Mouse (Mus musculus): ENCODE measurements at regions not wholly inside any gene's neighbourhood (a gene's known extent, or its start where the extent isn't known, plus 50 kb on each side); places are given as distances from the start of the nearest gene placed in this dataset.

- DNase-seq = no peak
These were observed 650.6 kb downstream of the Pdcd6ip start for GRCm38 (mm10) chr9:113057415-113057814.

DNA sequence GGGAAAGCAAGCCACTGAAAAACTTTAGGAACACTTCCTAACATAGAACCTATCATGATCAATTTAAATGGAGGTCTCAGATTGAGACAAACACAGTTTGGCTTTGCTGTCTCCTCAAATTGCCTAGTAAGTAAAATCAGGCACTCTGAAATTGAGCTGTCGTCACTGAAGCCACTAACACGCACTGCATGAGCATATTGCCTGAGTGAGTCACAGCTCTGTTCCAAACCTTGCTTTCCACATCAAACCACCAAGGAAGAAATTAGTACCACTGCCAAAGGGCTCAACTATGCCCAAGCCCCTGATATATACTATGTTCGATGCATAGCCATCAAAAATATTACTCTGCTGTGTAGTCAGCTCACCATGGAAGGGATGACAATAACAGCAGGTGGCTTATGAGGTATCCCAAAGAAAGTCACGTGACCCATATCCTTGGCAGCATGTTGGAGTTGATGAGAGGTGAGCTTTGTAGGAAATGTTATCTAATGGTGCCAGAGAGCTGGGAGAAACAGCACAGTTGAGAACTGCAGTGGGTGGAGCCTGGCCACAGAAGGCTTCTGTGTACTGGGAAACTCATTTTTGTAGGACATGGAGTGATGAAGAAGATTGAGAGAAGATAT is 663.4 kb downstream of the Pdcd6ip start:
- no peak for DNase-seq

GRCm38 (mm10) chr9:113040885-113041284 is 667.2 kb downstream of the Pdcd6ip start:
- no peak for DNase-seq

DNA sequence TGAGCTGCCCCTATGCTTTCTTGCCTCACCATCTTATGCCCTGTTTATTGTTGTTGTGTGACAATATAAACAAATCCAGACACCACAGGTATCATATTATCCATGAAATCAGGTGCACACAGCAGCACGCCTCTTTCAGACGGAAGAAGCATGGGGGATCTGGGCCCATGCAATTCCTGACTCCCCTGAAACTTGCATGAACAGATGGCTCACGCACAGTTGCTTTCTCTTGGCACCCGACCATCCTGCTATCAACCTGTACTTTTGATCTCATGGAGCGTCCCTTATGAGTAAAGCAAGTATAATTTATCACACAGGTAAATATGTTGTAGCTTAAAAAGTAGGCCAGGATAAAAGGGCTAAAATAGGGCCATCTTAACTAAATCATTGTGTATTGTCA is 674.1 kb downstream of the Pdcd6ip start:
- no peak for DNase-seq

DNA sequence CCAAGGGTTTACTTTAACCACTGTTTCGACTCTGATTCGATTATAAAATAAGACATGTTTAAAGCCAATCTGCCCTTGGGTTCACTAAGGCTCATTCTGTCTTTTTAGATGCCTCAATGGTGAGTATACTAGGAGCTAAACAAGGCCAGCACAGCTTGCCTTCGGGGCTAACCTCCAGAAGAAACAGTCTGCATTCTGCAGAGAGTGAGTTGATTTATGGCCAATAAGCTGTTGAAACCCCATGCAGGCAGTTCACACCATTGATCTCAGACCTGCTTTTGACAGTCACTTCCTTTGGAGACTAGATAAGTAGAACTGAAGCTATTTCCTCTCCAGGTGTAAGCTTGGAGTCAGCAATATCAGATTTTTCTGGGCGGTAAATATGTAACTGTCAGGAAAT is 679.0 kb downstream of the Pdcd6ip start:
- no peak for DNase-seq

- DNase-seq = no peak
These were observed 681.2 kb downstream of the Pdcd6ip start for GRCm38 (mm10) chr9:113026904-113027193.

- no peak for DNase-seq
These were observed 681.8 kb downstream of the Pdcd6ip start for GRCm38 (mm10) chr9:113026096-113026903.

DNA sequence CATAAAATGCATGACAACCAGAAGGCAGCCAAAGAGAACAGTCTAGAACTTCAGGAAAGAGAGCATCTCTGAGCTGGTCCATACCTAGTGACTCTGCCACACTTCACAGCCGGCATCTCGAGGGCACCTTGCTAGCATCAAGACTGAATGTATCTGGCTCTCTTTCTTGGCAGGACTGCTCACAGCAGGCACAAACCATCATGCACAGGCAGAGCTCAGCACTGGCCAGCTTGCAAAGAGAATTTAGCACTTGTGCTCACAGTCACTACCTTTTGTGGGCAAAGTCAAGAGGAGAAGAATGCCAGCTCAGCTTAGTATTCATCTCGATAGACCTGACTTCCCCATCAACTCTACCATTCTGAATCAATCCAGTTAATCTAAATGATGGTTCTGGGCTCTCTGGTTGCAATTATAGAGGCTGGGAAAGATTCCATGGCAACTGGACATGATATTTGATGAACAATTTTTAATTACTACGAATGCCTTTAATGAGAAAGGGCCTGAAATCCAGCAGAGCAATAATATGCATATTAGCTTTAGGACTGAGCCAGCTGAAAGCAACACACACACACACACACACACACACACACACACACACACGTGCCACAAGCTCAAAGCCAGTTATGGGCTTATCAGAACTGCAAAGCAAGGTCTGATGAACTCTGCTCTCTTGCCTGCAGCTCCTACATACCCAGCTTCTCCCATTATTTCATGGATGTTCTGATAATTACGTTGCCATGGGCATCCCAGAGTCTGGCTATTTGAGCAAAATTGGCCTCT is 686.0 kb downstream of the Pdcd6ip start:
- DNase-seq = no peak

DNA sequence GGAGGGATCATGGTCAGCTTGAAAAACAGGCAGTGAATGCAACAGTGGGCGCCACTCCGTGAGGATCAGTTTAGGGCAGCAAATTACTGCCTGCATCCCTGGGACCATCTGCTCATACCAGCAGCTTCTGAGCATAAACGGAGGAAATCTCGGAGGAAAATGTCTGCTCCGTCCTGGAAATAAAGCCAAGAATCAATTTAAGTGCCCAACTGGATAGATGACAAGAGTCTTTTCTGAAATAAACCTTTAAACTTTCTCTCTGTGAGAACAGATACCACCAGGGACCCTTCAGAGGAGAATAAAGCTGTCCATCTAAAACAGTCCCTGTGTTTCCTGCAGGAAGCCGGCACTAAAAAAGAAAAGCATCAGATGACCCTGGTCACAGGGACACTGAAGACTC is 688.5 kb downstream of the Pdcd6ip start:
- no peak for DNase-seq

DNA sequence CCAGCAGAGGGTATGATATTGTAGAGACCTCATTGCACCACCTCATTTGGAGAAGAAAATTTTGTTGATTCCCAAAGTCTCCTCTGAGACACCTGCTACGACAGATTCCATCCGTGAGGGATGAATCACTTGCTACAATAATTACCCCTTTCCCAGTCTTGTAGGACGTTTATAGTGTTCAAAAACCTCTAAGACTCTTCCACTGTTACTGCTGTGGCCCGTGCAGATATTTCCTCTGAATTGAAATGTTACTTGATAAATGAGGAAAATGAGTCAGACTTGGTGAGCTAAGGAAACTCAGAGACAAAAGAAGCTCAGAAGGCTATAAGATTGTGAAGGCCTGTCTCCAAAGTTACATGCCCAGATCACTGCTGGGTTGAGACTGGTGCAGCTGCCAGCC is 700.0 kb downstream of the Pdcd6ip start:
- no peak for DNase-seq

GRCm38 (mm10) chr9:112996204-112996603 is 711.9 kb downstream of the Pdcd6ip start:
- DNase-seq = no peak

DNA sequence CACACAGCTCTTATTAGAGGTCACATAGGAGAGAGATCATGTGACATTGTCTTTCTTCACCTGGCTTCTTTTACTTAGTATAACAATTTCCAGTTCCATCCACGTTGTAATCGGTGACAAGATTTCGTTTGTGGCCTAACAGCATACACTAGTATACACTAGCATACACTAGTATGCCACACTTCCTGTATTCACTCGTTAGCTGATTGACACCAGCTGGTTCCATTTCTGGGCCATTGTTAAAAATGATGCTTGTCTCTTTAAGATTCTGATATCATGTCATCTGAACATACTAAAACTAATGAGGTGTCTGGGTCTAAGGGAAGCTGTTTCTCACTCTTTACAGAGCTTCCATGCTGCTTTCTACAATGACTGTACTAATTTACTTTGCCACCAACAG is 713.3 kb downstream of the Pdcd6ip start:
- DNase-seq = no peak

GRCm38 (mm10) chr9:112993627-112994026 is 714.4 kb downstream of the Pdcd6ip start:
- no peak for DNase-seq

DNA sequence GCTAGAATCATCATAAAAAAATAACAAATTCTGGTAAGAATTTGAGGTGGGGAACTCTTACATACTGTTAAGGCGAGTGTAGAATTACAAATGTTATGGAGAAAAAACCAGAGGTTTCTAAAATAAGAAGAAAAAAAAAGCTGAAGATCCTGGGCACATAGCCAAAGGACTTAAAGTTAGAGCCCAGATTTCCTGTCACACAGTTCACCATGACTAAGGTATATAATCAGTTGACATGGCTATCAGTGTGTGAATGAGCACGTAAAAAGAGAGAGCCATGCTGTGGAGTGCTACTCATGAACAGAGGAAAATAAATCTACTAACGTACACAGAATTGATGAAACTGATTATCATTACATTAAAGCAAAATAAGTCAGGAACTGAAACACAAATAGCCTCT is 715.1 kb downstream of the Pdcd6ip start:
- no peak for DNase-seq

DNA sequence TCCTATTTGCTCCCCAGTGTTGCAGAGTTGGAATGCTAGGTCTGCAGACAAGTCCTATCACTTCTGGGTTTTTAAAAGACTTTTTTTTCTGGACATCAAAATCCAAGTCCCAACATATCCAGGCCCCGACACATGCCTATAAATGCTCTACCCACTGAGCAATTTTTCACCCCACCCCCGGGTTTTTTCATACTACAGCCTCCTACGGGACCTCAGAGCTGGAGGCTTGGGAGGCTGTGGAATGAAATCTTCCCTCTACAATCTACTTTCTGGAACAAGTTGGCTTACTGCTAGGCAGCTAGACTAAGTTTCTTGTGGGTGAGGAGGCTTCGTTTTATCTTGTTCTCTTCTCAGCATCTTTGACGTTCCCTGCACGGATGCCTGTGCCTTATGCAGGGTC is 724.7 kb downstream of the Pdcd6ip start:
- DNase-seq = no peak

GRCm38 (mm10) chr9:112951567-112951966 is 715.8 kb upstream of the Arpp21 start:
- no peak for DNase-seq

DNA sequence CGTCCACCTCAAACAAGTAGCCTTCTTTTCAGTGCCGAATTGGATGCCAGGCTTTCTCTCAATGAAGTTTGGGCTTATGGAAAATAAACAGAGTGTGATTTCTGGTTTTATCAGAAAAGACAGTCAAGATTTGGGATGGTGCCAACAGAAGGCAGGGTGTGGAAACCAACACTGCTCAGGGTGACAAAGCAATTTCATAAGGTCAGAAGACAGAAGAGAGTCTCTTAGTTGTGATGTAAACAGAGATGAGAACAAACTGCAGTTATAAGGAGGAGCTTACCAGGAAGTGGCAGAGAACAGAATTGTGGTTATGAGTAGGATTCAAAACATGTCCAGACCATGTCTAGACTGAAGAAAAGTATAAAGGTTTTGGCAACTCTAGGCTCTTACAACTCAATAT is 714.3 kb upstream of the Arpp21 start:
- no peak for DNase-seq

- no peak for DNase-seq
These were observed 703.0 kb upstream of the Arpp21 start for GRCm38 (mm10) chr9:112938781-112939180.

DNA sequence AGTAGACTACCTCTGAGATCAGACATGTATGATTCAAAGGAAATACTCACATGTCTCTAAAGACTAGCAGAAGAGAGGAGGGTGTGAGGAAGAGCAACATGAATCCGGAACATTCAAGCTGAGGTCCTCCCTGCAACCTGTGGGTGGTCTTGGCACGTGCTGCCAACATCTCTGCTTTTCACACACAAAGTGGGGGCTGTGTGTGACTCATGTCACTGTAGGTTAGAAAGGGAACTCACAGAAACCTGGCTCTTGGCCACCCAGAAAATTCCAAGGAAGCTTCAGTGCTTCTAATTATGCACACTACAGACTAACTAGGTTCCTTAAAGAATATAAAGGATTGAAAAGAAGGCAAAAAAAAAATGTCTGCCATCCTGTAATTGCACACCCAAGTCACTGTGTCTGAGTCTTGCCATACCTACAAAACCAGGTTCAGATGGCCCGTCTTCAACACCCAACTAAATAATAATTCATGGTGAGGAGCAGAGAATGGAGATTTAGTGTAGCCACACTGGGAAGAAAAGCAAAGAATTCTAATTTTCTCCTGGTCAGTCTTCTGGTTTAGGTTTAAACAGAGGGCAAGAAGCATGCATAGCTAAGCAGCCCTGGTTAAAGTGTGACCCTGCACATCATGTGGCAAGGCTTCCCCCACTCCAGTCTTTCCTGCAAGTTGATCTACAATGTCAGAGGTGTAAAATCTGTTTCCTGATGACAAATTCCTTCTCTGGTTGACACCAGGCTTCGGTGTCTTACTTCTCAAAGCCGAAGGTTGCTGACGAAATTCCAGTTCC is 673.8 kb upstream of the Arpp21 start:
- DNase-seq = peak; percentile 31

DNA sequence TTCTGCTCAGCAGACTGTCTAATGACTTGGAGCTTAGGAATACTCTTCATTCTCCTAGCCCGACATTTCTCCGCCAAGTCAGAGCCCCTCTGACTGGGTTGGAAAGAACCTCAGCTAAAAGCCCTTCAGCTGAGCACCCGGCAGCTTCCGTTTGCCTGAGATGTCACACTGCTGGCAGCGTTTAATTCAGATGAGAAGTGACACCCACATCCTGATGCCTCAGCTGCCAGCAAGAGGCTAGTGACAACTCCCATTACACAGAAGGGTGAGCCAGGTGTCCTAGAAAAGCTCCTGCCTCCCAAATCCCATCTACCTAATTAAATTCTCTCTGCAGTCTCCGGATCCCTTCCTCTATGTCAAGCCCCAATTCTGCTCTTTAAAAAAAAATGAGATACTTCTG is 670.2 kb upstream of the Arpp21 start:
- DNase-seq = no peak

DNA sequence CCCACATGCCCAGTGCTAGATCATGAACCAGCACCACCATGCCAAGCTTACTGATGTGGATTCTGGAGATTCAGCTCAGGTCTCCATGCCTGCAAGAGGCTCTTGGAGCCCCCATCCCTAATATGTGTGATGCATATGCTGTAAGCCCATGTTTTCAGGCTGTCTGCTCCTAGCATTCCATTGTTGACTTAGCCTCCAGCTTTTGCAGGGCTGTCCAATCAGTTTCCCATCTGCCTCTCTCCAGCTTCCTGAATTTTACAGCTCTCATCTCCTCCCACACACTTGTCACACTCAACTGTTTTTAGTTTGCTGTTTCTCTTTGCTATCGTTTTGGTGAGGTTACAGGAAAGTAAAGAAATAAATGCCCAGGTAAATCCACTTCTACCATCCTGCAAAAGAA is 629.2 kb upstream of the Arpp21 start:
- no peak for DNase-seq

GRCm38 (mm10) chr9:112861136-112861535 is 625.4 kb upstream of the Arpp21 start:
- no peak for DNase-seq

DNA sequence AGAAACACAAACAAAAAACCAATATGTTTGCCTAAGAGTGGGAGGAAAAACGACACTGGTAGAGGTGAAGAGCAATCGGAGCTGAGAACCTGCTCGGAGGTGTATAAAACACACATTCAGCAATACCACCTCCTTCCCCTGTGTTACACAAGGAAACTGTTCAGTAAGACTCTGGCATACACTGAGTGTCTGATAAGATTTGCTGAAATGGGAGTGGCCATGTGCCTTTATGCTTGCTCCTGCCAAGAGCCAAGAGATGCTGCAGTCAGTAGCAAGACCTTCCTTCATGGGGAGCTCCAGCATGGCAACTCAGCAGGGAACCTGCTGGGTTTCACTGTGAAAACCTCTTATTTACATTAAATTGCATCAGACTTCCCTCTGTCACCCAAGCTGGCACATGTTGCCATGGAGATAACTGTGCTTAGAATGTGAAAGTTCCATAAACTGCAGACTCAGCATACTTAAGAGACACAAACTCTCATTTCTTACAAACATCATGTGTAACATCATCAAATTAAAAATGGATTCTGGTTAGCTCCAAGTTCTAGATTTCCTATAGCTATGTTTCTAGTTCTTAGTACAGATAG is 624.7 kb upstream of the Arpp21 start:
- no peak for DNase-seq

Data from kidney, adult 18-20 months (tissue).